Mouse (Mus musculus) megakaryocyte progenitor cell, adult 5-6 weeks (primary cell): Measurements from ENCODE around the gene Olfr1262. TPM values are rescaled to one million over a fixed set of nuclear protein-coding genes. Genes with fewer than 3 reads are reported as not detected.

Source experiments
- ATAC-seq: replicated peaks from 2 replicates; pipeline ENCODE4 v1.8.0; 2016; ENCODE audit warnings: mild to moderate bottlenecking, moderate TSS enrichment, inconsistent platforms; ENCODE audit not compliant: poor library complexity
- total RNA-seq, 2 experiments: library from RNA; stranded (forward) in 1 of 2; stranded (reverse) in 1 of 2; fragments of 157-497, 149-512 nt in 1 of 2; fragments of 200-1000 nt in 1 of 2; gene quantifications; 2 replicates each; pipeline versions ENCODE4 v1.2.3 to v1.2.4; 2015 to 2017

The Olfr1262 gene
- total RNA-seq (2015) (not detected in 2 replicates), total RNA-seq (2017) (not detected in 2 replicates)

DNA sequence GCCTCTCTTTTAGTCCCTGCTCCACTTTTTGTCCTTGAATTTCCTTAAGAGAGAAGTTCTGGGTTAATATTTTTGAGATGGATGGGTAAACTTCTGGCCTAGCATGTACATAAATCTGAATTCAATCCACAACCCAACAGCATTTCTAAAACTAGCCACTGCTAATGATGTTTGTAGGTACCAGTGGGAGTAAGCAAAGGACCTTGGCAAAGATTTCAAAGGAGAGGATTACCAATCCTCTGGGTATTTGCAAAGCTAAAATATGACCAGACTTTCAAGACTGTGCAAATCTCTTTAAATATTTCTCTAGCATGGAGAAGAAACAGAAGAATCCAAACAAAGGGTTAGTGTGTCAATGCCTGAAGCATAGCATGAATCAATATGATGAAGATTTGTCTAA, at the start of gene Olfr1262:
TSS of gene Olfr1262 (plus strand) at position 301 of the 400 bp plus-strand sequence.
- no peak for ATAC-seq

GRCm38 (mm10) chr2:89974184-89974583, 25.8 kb upstream of the Olfr1262 start, which contains the start of gene Olfr1260:
Gene Olfr1260 (plus strand): TSS chr2:89974340.
- ATAC-seq, result no peak

DNA sequence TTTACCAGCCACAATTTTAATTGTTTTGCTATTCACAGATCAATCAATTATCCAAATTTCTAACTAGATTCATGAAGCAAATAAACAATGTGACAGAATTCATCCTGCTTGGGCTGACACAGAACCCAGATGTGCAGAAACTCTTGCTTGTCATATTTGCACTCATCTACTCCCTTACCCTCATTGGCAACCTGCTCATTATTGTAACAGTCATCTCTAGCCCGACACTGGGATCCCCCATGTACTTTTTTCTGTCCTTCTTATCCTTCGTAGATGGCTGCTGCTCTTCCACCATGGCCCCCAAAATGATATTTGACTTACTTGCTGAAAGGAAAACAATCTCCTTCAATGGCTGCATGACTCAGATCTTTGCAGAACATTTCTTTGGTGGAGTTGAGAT, 22.2 kb upstream of the Olfr1262 start:
- no peak for ATAC-seq

- no peak for ATAC-seq
Observed at GRCm38 (mm10) chr2:89990921-89991320, 9.0 kb upstream of the Olfr1262 start, which contains the start of gene Olfr1261. Gene Olfr1261 (plus strand): TSS chr2:89991221.

GRCm38 (mm10) chr2:90011831-90012230, 11.9 kb downstream of the Olfr1262 start, which contains the start of gene Olfr1263:
Gene Olfr1263 (plus strand): TSS chr2:90012131.
- ATAC-seq, result no peak

DNA sequence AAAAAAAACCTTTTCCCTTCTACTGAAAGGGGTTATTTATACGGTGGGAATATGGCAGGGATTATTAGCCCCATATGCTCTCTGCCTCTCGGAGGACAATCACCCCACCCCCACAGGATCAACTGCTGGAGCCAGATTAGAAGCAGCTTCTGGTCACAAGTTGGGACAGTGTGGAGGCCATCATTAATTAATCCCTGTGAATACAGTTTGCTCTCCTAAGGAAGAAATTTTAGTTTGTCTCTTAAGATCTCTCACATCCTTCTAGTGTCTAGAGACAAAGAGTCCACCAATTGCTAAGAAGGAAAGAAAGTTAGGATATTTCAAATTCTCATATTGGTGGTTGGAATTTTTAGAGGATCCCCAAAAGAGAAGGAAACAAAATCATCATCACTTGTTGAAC, 25.5 kb downstream of the Olfr1262 start, which contains the start of gene Olfr1264:
TSS of gene Olfr1264 (minus strand) at position 101 of the 400 bp plus-strand sequence.
- ATAC-seq, result no peak

- no peak for ATAC-seq
Observed at GRCm38 (mm10) chr2:90035037-90035436, 35.1 kb downstream of the Olfr1262 start, which contains the start of gene Olfr1265. Gene Olfr1265 (plus strand): TSS chr2:90035337.

Other genes starting within 250 kb of the Olfr1262 start
- not detected in 2 replicates for gene Olfr1253, start 243.1 kb upstream of the Olfr1262 start, total RNA-seq (2015)
- not detected in 2 replicates for gene Olfr1253, start 243.1 kb upstream of the Olfr1262 start, total RNA-seq (2017)
- not detected in 2 replicates for gene Olfr1254, start 206.5 kb upstream of the Olfr1262 start, total RNA-seq (2015)
- gene Olfr1254, start 206.5 kb upstream of the Olfr1262 start, total RNA-seq (2017), result not detected in 2 replicates
- gene Olfr1255, start 188.1 kb upstream of the Olfr1262 start, total RNA-seq (2015), result not detected in 2 replicates
- not detected in 2 replicates for gene Olfr1255, start 188.1 kb upstream of the Olfr1262 start, total RNA-seq (2017)
- gene Olfr1256, start 158.6 kb upstream of the Olfr1262 start, total RNA-seq (2015), result not detected in 2 replicates
- gene Olfr1256, start 158.6 kb upstream of the Olfr1262 start, total RNA-seq (2017), result not detected in 2 replicates
- not detected in 2 replicates for gene Olfr48, start 151.9 kb upstream of the Olfr1262 start, total RNA-seq (2015)
- not detected in 2 replicates for gene Olfr48, start 151.9 kb upstream of the Olfr1262 start, total RNA-seq (2017)
- not detected in 2 replicates for gene Olfr1257, start 121.7 kb upstream of the Olfr1262 start, total RNA-seq (2015)
- not detected in 2 replicates for gene Olfr1257, start 121.7 kb upstream of the Olfr1262 start, total RNA-seq (2017)
- gene Olfr1258, start 72.8 kb upstream of the Olfr1262 start, total RNA-seq (2015), result not detected in 2 replicates
- gene Olfr1258, start 72.8 kb upstream of the Olfr1262 start, total RNA-seq (2017), result not detected in 2 replicates
- not detected in 2 replicates for gene Olfr1259, start 51.5 kb upstream of the Olfr1262 start, total RNA-seq (2015)
- not detected in 2 replicates for gene Olfr1259, start 51.5 kb upstream of the Olfr1262 start, total RNA-seq (2017)
- gene Olfr1260, start 25.8 kb upstream of the Olfr1262 start, total RNA-seq (2015), result not detected in 2 replicates
- not detected in 2 replicates for gene Olfr1260, start 25.8 kb upstream of the Olfr1262 start, total RNA-seq (2017)
- gene Olfr1261, start 8.9 kb upstream of the Olfr1262 start, total RNA-seq (2015), result not detected in 2 replicates
- gene Olfr1261, start 8.9 kb upstream of the Olfr1262 start, total RNA-seq (2017), result not detected in 2 replicates
- not detected in 2 replicates for gene Olfr1263, start 12.0 kb downstream of the Olfr1262 start, total RNA-seq (2015)
- gene Olfr1263, start 12.0 kb downstream of the Olfr1262 start, total RNA-seq (2017), result not detected in 2 replicates
- gene Olfr1264, start 25.4 kb downstream of the Olfr1262 start, total RNA-seq (2015), result not detected in 2 replicates
- gene Olfr1264, start 25.4 kb downstream of the Olfr1262 start, total RNA-seq (2017), result not detected in 2 replicates
- gene Olfr1265, start 35.2 kb downstream of the Olfr1262 start, total RNA-seq (2015), result not detected in 2 replicates
- gene Olfr1265, start 35.2 kb downstream of the Olfr1262 start, total RNA-seq (2017), result not detected in 2 replicates
- gene Olfr140, start 63.4 kb downstream of the Olfr1262 start, total RNA-seq (2015), result not detected in 2 replicates
- not detected in 2 replicates for gene Olfr140, start 63.4 kb downstream of the Olfr1262 start, total RNA-seq (2017)
- gene Olfr1269, start 121.3 kb downstream of the Olfr1262 start, total RNA-seq (2015), result not detected in 2 replicates
- not detected in 2 replicates for gene Olfr1269, start 121.3 kb downstream of the Olfr1262 start, total RNA-seq (2017)
- gene Olfr32, start 142.2 kb downstream of the Olfr1262 start, total RNA-seq (2015), result not detected in 2 replicates
- gene Olfr32, start 142.2 kb downstream of the Olfr1262 start, total RNA-seq (2017), result not detected in 2 replicates
- not detected in 2 replicates for gene Olfr1270, start 152.9 kb downstream of the Olfr1262 start, total RNA-seq (2015)
- not detected in 2 replicates for gene Olfr1270, start 152.9 kb downstream of the Olfr1262 start, total RNA-seq (2017)
- not detected in 2 replicates for gene Olfr1506, start 224.3 kb downstream of the Olfr1262 start, total RNA-seq (2015)
- gene Olfr1506, start 224.3 kb downstream of the Olfr1262 start, total RNA-seq (2017), result not detected in 2 replicates